Mouse (Mus musculus): ENCODE measurements around the gene Pef1.

Pef1 gene

DNA sequence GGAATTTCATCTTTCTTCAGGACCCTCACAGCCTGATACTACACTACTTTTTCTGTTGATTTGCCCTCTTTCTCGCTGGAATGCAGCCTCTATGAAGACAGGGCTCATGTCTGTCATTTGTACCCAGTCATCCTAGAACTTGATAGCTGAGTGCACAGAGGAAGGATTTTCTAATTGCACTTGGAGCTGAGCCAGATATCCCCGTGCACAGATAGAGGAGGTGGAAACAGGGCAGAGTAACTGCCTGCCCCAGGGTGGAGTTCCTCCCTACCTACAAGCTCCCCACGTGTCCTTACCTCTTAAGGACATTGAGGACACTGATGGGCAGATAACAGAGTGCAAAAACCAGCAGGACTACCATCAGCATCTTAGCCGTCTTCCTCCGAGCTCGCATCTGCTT, 31.0 kb downstream of the Pef1 start:
- no peak for DNase-seq (ENCODE audit: low read depth in 2 of 2, low spot score in 2 of 2)

DNA sequence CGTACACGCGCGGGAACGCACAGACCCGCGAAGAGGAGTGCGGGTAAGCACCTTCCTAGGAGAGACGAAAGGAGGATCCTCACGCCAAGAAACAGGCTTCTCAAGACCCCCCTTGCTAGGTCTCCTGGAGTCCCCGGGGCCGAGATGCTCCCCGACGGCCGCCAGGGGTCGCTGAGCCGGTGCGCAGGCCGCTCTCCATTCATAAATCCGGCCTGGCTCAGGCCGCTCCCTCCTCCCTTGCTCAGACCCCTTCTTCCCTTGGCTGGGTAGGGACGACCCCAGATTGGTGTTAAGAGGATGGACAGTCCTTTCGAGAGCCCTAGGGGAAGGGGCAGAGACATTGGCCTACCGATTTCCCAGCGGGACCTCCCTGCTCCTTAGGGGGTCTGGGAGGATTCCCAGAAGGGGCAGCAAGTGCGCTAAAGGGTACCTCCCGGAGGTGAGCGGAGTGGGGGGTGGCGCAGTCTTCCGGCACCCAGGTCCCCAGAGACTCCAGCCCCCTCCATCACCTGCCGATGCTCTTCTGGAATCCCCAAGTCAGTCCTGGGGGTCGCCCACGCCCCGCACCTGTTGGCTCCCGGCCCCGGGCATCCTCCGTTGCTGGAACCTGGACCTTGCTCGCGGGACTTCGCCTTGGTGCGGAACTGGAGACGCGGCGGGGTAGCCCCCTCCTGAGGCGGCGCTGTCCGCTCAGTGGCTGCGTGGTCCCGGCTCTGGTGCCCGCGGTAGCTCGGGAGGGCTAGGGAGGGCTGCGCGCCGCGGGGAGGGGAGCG, 36.3 kb downstream of the Pef1 start:
- DNase-seq (ENCODE audit: low read depth in 2 of 2, low spot score in 2 of 2): peak; percentile 7 to 8

DNA sequence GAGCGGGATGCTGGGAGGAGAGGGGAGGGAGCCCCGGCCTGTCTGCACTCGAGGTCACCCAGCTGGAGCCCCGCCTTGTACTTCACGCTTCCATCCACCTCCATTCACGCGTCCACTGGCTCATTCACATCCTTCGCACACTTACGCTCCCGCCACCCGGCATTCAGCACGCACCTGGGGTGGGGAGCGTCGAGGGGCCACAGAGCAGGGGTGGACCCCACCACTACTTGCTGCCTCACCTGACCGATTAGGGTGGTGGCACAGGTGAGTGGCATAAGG, 36.8 kb downstream of the Pef1 start, which contains the start of gene Hcrtr1:
Gene Hcrtr1, minus strand, starts transcription at position 146 of the 279 bp plus-strand sequence.
- DNase-seq (ENCODE audit: low read depth in 2 of 2, low spot score in 2 of 2): no peak

GRCm38 (mm10) chr4:130140992-130141402, 38.6 kb downstream of the Pef1 start:
- DNase-seq (ENCODE audit: low read depth in 2 of 2, low spot score in 2 of 2): no peak

DNA sequence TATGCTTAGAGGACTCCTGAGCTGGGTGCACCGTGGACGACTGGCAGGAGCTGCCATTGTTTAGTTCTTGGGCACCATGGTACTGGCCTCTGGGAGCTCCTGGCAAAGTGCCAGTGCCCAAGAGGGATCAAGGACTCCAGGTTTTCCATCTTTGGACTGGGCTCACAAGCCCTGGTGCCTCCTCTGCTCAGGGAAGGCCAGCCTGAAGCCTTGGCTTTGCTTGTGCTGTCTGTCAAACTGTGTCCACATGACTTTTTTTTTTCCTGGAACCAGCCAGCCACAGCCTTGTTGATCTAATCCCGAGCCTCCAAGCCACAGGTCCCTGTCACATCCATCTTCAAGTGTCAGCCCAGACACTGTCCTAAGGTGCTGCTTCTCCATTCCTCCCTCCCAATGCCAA, 39.4 kb downstream of the Pef1 start:
- no peak for DNase-seq (ENCODE audit: low read depth in 2 of 2, low spot score in 2 of 2)

GRCm38 (mm10) chr4:130148405-130148804, 46.0 kb downstream of the Pef1 start:
- DNase-seq (ENCODE audit: low read depth in 2 of 2, low spot score in 2 of 2): no peak

GRCm38 (mm10) chr4:130154250-130154649, 51.9 kb downstream of the Pef1 start:
- DNase-seq (ENCODE audit: low read depth in 2 of 2, low spot score in 2 of 2): no peak

GRCm38 (mm10) chr4:130156812-130157371, 54.5 kb downstream of the Pef1 start:
- no peak for DNase-seq (ENCODE audit: low read depth in 2 of 2, low spot score in 2 of 2)

DNA sequence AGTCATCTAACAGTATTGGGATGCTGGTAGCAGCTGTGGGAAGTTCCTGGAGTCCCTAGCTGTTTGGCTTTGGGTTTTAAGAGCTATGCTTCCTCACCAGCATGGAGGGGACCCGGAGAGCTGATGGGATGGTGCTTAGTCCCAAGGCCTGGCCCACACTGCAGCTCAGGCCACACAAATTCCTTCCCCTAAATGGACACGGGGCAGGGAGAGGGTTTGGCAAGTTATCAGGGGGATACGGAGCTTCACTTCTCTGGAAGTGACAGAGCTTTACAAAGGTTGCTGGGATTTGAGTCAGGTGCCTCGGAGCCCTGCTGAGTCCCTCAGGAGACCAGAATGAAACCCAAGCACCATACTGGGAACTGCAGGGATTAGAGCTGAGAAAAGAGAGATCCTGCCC, 59.0 kb downstream of the Pef1 start:
- no peak for DNase-seq (ENCODE audit: low read depth in 2 of 2, low spot score in 2 of 2)

DNA sequence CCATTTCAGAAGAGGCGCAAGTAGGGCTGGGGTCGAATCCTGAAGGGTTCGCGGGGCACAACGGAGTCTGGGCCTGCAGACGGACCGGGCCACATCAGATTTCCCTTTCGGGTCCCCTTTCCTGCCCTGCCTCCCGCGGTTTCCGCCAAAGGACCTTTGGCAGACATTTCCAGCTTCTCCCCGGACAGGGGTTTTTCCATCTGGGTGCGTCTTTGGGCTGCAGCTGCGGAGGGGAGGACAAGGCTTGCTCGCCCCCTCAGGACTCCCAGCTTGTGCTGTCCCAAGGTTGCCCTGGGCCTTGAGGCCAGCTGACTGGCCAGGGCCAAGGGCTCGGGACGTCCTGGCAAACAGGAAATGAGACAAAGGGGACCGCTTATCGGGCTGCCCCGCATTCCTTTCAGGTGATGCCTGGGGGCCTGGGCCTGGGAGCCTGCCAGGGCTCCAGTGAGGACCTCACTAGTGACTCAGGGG, 61.1 kb downstream of the Pef1 start:
- DNase-seq (ENCODE audit: low read depth in 2 of 2, low spot score in 2 of 2): no peak

DNA sequence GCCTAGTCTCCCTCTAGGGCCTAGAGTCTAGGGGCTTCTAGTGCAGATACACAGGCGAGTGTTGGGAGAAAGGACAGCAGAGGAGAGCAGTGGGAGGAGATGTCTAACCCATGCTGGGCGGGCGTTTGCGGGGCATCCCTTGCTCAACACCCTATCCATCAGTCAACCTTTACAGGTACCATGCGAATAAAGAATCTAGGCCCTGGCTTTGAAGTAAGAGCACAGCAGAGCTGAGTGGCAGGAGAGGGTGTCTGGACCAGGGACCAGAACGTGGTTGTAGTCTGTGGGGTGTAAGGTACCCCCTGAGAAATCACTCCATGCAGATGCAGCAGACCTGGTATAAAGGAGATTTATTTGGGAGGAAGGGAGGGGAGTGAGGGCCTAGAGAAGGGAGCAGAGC, 61.8 kb downstream of the Pef1 start:
- DNase-seq (ENCODE audit: low read depth in 2 of 2, low spot score in 2 of 2): no peak

- DNase-seq (ENCODE audit: low read depth in 2 of 2, low spot score in 2 of 2): no peak
Observed at GRCm38 (mm10) chr4:130166061-130166460, 63.7 kb downstream of the Pef1 start.

GRCm38 (mm10) chr4:130166592-130166991, 64.2 kb downstream of the Pef1 start:
- DNase-seq (ENCODE audit: low read depth in 2 of 2, low spot score in 2 of 2): no peak

GRCm38 (mm10) chr4:130167321-130167720, 65.0 kb downstream of the Pef1 start:
- DNase-seq (ENCODE audit: low read depth in 2 of 2, low spot score in 2 of 2): no peak

- DNase-seq (ENCODE audit: low read depth in 2 of 2, low spot score in 2 of 2): no peak
Observed at GRCm38 (mm10) chr4:130167814-130168213, 65.5 kb downstream of the Pef1 start.

DNA sequence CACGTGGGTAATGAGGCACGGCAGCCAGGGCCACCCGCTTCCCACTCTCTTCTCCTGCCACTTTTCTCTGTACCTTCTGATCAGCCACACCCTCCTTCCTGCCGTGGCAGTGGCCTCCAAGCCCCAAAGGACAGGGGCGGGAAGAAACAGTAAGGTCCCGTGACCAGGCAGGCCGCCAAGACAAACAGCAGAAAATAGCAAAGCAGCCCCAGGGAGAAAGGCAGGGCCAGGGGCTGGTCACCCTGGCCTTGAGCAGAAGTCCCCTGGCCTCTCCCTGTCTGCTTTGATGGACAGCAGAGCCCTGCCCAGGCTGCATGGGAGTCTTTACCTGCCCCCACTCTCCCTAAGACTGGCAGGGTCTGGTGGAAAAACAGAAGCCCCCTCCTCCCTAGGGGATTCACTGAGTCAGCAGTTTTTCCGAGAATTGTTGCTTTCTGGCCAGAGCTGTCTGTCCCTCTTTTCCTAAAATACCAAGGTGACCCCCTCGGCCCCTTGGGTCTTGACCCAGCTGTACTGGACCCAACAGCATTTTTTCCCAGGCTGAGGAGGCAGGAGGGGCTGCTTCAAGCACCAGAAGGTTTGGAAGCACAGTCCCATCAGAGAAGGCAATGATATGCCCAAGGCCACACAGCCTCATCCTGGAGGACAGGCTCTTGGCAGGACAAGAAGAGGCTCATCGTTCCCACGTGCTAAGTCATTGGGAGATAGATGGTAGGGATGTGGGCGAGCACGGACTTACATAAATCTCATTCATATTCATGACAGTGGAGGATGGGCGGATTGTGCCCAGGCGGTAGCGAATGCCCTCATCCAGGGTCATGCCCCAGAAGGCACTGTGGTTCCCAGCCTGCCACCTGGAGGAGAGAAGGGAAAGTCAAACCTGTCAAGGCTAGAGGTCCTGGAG, 66.2 kb downstream of the Pef1 start:
- DNase-seq (ENCODE audit: low read depth in 2 of 2, low spot score in 2 of 2): no peak

GRCm38 (mm10) chr4:130169411-130169971, 67.1 kb downstream of the Pef1 start:
- no peak for DNase-seq (ENCODE audit: low read depth in 2 of 2, low spot score in 2 of 2)

DNA sequence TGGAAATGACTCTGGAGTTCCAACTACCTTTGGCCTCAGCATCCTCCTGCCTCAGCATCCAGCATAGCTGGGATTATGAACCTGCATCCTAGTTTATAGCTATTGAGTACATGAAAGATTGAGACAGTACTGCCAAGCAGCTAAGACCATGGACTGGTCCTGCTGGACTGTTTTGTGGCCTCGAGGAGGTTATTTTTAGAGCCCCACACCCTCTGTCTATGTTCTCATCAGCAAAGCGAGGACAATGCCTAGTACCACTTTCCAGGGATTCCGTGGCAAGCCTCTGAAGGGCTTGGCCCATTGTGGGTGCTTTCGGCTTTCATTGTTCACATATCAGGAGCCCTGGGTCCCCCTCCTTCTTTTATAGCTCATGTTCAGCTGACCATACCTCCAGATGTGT, 68.0 kb downstream of the Pef1 start:
- no peak for DNase-seq (ENCODE audit: low read depth in 2 of 2, low spot score in 2 of 2)

DNA sequence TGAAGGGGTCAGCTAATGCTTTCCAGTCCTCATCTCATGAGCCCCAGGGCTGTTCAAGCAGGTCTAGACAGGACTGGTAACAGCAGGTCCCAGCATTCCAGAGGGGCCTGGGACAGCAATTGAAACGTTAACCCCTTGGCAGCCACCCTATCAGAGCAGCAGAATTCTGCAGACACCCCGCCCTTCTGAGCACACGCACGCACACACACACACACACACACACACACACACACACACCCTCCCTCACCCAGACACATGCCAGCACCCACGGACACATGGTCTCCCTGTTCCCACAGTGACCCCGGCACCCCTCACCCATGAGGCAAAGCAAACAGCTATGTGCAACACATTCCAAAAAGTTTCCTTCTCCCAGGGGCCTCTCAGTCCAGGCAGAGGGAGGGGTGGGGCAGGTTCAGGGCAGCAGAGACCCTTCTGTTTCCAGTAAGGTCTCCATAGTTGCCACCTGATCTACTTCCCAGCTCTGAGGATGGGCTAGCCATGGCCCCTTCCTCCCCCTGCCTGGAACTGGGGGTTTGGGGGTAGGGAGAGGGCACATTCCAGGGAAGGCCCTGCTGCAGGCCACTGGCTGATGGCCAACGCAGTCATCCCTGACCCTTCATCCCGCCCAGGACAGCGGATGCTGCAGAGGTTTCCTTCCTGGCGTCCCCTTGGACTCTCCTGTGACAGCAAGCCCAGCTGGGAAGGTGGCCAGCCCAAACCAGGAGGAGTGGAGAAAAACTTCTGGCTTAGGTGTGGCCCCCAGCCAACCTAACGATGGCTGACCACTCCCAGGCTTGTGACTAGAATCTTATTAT, 69.8 kb downstream of the Pef1 start:
- DNase-seq (ENCODE audit: low read depth in 2 of 2, low spot score in 2 of 2): no peak

DNA sequence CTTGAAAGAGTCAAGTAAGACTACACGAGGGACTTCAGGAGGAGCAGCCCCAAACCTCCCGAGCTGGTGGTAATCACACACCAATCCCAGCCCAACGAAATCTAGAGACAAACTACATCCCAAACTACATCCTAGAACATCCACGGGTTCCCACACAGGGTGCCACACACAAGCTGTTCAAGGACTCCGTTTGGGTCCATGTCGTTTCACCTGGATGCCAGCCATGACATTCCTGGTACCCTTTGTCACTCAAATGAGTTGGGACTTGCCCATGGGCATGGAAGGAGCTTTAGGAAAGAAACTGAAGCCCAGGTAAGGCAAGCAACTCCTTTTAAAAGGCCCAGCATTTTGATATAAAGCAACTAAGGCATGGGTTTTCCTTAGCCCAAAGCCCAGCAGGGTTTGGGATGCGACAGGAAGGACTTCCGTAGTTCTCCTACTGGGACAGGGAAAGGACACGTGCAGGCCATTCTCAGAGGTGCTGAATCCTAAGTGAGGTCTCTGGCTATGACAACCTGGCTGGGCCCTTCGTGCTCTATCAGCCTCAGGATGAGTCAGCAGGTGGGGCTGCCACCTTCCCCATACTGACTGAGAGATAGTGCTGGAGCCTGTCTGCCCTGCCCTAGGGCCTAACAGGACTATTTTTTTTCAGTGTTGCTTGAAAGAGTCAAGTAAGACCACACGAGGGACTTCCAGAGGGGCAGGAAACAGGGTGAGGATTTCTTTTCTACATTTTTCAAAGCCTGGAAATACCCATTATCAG, 70.9 kb downstream of the Pef1 start:
- no peak for DNase-seq (ENCODE audit: low read depth in 2 of 2, low spot score in 2 of 2)
